Mouse (Mus musculus): Measurements from ENCODE around the gene Dguok. TPM values are rescaled to one million over a fixed set of nuclear protein-coding genes. Genes with fewer than 3 reads are reported as not detected.

Dguok gene
- polyA plus RNA-seq (2014; fragmentation: Illumina TruSeq; extraction: RNeasy Lipid Tissue Mini Kit (QIAGEN cat#74804); ENCODE audit: low read depth, low replicate concordance): 28.9 TPM

DNA sequence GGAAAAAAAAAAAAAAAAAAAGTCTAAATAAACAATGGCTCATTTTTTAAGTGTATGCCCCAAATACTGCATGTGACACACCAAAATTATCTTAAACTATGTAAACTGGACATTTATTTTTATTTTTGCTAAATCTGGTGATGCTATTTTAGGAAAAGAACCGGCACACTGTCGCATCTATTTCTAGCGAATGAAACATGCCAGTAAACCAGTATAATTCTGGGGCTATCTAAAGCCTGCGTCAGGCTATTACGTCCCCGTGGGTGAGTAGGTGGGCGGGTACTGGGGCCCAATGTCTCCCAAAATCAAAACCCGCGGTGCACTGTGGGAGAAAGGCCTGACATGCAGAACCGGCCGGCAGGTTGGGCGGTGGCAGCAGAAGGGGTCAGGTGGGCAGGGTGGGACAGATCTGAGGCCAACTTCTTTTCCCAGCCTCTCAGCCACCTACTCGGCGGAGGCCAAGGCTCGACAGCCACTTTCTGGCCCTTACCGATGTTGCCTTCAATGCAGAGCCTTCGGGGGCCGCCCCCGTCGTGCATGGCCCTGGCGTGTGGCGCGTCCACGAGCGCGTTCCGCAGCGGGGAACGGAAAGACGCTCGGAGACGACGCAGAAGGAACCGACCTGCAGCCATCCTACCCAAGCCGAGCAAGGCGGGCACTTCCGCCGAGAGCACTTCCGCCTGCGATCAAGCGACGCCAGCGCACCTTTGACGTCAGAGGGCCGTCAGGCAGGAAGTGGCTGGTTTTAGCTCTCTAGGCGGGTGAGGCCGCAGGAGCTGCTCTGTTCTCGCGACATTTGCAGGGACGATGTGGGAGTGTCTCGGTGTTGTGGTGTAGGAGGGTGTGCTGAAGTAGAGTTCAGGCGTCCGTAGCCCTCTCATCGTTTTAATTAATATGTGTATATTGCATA, at the start of gene Dguok:
TSS of gene Dguok (minus strand) at position 712 of the 910 bp plus-strand sequence.

DNA sequence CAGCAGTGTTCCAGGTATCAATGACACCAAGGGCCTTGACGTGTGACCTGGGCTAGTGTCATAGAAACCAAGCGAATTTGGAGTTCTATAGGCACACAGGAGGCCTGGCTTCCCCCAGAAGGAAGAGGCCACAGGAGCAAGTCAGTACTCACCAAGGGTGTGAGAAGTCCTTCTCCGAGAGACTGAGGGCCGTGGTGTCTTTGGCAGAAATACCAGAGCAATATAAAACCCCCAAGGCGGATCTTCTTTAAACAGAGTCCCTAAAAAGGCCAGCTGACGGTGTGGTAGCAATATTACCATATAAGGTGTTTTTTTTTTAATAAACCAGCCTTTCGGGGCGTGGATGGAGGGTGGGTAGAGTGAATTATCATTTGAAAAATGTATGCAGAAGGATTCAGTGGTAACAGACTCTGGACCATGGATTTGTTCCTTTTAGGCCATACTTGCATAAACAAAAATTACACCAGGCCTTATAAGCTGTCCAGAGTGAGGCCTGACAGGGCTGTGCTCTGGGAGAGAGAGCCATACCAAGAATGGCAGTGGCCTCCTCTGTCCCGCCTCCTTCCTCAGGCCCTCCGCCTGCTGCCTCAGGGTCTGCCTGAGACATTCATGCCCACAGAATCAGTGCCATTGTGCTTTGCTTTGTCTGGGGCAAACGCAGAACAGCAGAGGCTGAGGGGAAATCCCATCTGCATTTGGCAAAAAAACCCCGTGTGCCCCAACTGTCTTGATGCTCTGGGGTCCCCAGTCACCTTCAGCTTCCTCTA, 29.4 kb upstream of the Dguok start, which contains the start of gene Actg2:
TSS of gene Actg2 (minus strand) at position 238 of the 767 bp plus-strand sequence.

DNA sequence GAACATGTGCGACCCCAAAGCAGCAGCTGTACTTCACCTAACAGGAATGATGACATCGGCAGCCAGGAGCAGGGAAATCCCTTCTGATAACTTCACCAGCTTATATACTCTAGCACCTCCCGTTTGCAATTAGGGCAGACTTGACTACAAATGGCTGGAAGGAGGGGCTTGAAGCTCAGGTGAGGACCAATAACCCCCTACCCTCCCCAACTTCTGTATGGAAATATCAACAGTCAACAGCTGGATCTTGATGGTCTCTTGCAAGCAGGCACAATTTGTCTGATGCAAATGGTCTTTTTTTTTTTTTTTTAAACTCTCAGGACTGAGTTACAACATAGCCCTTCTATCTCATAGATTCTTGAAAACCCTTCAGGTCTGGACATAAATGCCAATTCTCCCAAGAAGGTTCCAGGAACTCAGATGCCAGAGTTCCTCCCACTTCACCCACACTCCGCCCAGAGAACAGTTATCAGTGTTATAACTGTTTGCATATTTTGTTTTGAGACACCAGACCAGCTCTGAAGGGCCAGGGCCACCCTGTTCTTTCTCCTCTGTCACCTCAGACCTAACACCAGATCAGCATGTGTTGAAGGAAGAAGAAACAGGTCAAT, 47.6 kb downstream of the Dguok start, which contains the start of gene Tet3:
TSS of gene Tet3 (minus strand) at position 51 of the 611 bp plus-strand sequence.

Other genes with a start within 250 kb of the Dguok start
- 3.6 TPM for gene Mthfd2, start 181.1 kb downstream of the Dguok start, polyA plus RNA-seq (2014; fragmentation: Illumina TruSeq; extraction: RNeasy Lipid Tissue Mini Kit (QIAGEN cat#74804); ENCODE audit: low read depth, low replicate concordance)
- 217 TPM for gene Mob1a, start 181.0 kb downstream of the Dguok start, polyA plus RNA-seq (2014; fragmentation: Illumina TruSeq; extraction: RNeasy Lipid Tissue Mini Kit (QIAGEN cat#74804); ENCODE audit: low read depth, low replicate concordance)
- gene Bola3, start 157.8 kb downstream of the Dguok start, polyA plus RNA-seq (2014; fragmentation: Illumina TruSeq; extraction: RNeasy Lipid Tissue Mini Kit (QIAGEN cat#74804); ENCODE audit: low read depth, low replicate concordance): 41.1 TPM
- 30.1 TPM for gene Tet3, start 47.9 kb downstream of the Dguok start, polyA plus RNA-seq (2014; fragmentation: Illumina TruSeq; extraction: RNeasy Lipid Tissue Mini Kit (QIAGEN cat#74804); ENCODE audit: low read depth, low replicate concordance)
- 262 TPM for gene Actg2, start 29.3 kb upstream of the Dguok start, polyA plus RNA-seq (2014; fragmentation: Illumina TruSeq; extraction: RNeasy Lipid Tissue Mini Kit (QIAGEN cat#74804); ENCODE audit: low read depth, low replicate concordance)
- 97.5 TPM for gene Stambp, start 65.8 kb upstream of the Dguok start, polyA plus RNA-seq (2014; fragmentation: Illumina TruSeq; extraction: RNeasy Lipid Tissue Mini Kit (QIAGEN cat#74804); ENCODE audit: low read depth, low replicate concordance)
- gene Clec4f, start 149.2 kb upstream of the Dguok start, polyA plus RNA-seq (2014; fragmentation: Illumina TruSeq; extraction: RNeasy Lipid Tissue Mini Kit (QIAGEN cat#74804); ENCODE audit: low read depth, low replicate concordance): not detected
- gene Cd207, start 170.9 kb upstream of the Dguok start, polyA plus RNA-seq (2014; fragmentation: Illumina TruSeq; extraction: RNeasy Lipid Tissue Mini Kit (QIAGEN cat#74804); ENCODE audit: low read depth, low replicate concordance): 0.57 TPM
- gene Vax2, start 204.3 kb upstream of the Dguok start, polyA plus RNA-seq (2014; fragmentation: Illumina TruSeq; extraction: RNeasy Lipid Tissue Mini Kit (QIAGEN cat#74804); ENCODE audit: low read depth, low replicate concordance): not detected
- not detected for gene Atp6v1b1, start 236.0 kb upstream of the Dguok start, polyA plus RNA-seq (2014; fragmentation: Illumina TruSeq; extraction: RNeasy Lipid Tissue Mini Kit (QIAGEN cat#74804); ENCODE audit: low read depth, low replicate concordance)

All from sigmoid colon, adult 10 weeks (tissue).